Mouse (Mus musculus): ENCODE data around the gene Tmco3. TPM values are rescaled to one million over a fixed set of nuclear protein-coding genes. Genes with fewer than 3 reads are reported as not detected.

Gene Tmco3
- polyA plus RNA-seq, 1 experiment, result 15.1 TPM

GRCm38 (mm10) chr8:13356681-13357080 lies 68.7 kb downstream of the Tmco3 start:
- Histone ChIP-seq H3K27ac (ENCODE audit: insufficient read depth, low read length) (no peak overlapping the region), H3K36me3 (ENCODE audit: control insufficient read depth, insufficient read depth, low read length, poor library complexity, severe bottlenecking) (peaks cover 65% of the 10 kb centered on the region), H3K9ac (ENCODE audit: low read depth, poor library complexity, severe bottlenecking) (no peak overlapping the region), H3K27me3 (ENCODE audit: control insufficient read depth, insufficient read depth, low read length, poor library complexity, severe bottlenecking) (no peaks in the 10 kb centered on the region), H3K4me1 (ENCODE audit: control insufficient read depth, insufficient read depth, low read length) (no peaks in the 10 kb centered on the region), H3K9me3 (replicated peaks; ENCODE audit: control insufficient read depth, insufficient read depth, low read length, poor library complexity, severe bottlenecking) (no peaks in the 10 kb centered on the region), H3K4me3 (ENCODE audit: low read depth, low read length) (no peak overlapping the region)
- no peak for TF ChIP-seq EP300 (IDR thresholded peaks at IDR 0.05; ENCODE audit: insufficient read depth, low read depth, low read length)
- TF ChIP-seq POLR2A (IDR thresholded peaks at IDR 0.05; ENCODE audit: insufficient read depth, low read length), result no peak
- TF ChIP-seq CTCF (IDR thresholded peaks at IDR 0.05; ENCODE audit: low read depth, low read length), result no peak

GRCm38 (mm10) chr8:13360213-13360612 lies 72.2 kb downstream of the Tmco3 start:
- Histone ChIP-seq H3K9ac (ENCODE audit: low read depth, poor library complexity, severe bottlenecking) (no peak overlapping the region), H3K27ac (ENCODE audit: insufficient read depth, low read length) (no peak overlapping the region), H3K4me1 (ENCODE audit: control insufficient read depth, insufficient read depth, low read length) (no peaks in the 10 kb centered on the region), H3K36me3 (ENCODE audit: control insufficient read depth, insufficient read depth, low read length, poor library complexity, severe bottlenecking) (peaks cover 80% of the 10 kb centered on the region), H3K4me3 (ENCODE audit: low read depth, low read length) (no peak overlapping the region), H3K27me3 (ENCODE audit: control insufficient read depth, insufficient read depth, low read length, poor library complexity, severe bottlenecking) (no peaks in the 10 kb centered on the region), H3K9me3 (replicated peaks; ENCODE audit: control insufficient read depth, insufficient read depth, low read length, poor library complexity, severe bottlenecking) (no peaks in the 10 kb centered on the region)
- TF ChIP-seq EP300 (IDR thresholded peaks at IDR 0.05; ENCODE audit: insufficient read depth, low read depth, low read length) (no peak), POLR2A (IDR thresholded peaks at IDR 0.05; ENCODE audit: insufficient read depth, low read length) (no peak), CTCF (IDR thresholded peaks at IDR 0.05; ENCODE audit: low read depth, low read length) (no peak)

- Histone ChIP-seq H3K9ac (ENCODE audit: low read depth, poor library complexity, severe bottlenecking) (no peak overlapping the region), H3K9me3 (replicated peaks; ENCODE audit: control insufficient read depth, insufficient read depth, low read length, poor library complexity, severe bottlenecking) (no peaks in the 10 kb centered on the region), H3K36me3 (ENCODE audit: control insufficient read depth, insufficient read depth, low read length, poor library complexity, severe bottlenecking) (peaks cover 81% of the 10 kb centered on the region), H3K4me3 (ENCODE audit: low read depth, low read length) (no peak overlapping the region), H3K27ac (ENCODE audit: insufficient read depth, low read length) (no peak overlapping the region), H3K27me3 (ENCODE audit: control insufficient read depth, insufficient read depth, low read length, poor library complexity, severe bottlenecking) (no peaks in the 10 kb centered on the region), H3K4me1 (ENCODE audit: control insufficient read depth, insufficient read depth, low read length) (no peaks in the 10 kb centered on the region)
- TF ChIP-seq POLR2A (IDR thresholded peaks at IDR 0.05; ENCODE audit: insufficient read depth, low read length), result no peak
- peak; percentile 59 for TF ChIP-seq CTCF (IDR thresholded peaks at IDR 0.05; ENCODE audit: low read depth, low read length)
These were observed 73.9 kb downstream of the Tmco3 start for GRCm38 (mm10) chr8:13361865-13362264.

Other genes with a start within 250 kb of the Tmco3 start
- not detected in 2 replicates for gene Proz, start 227.3 kb upstream of the Tmco3 start, polyA plus RNA-seq (2011; ENCODE audit: insufficient read depth, insufficient read length, low read depth, missing spikeins)
- gene Pcid2, start 182.7 kb upstream of the Tmco3 start, polyA plus RNA-seq (2011; ENCODE audit: insufficient read depth, insufficient read length, low read depth, missing spikeins), result 44.1 and 44.8 TPM in 2 replicates
- 68.0 and 83.3 TPM in 2 replicates for gene Cul4a, start 182.6 kb upstream of the Tmco3 start, polyA plus RNA-seq (2011; ENCODE audit: insufficient read depth, insufficient read length, low read depth, missing spikeins)
- 231 and 247 TPM in 2 replicates for gene Lamp1, start 129.0 kb upstream of the Tmco3 start, polyA plus RNA-seq (2011; ENCODE audit: insufficient read depth, insufficient read length, low read depth, missing spikeins)
- 29.0 and 35.2 TPM in 2 replicates for gene Grtp1, start 87.6 kb upstream of the Tmco3 start, polyA plus RNA-seq (2011; ENCODE audit: insufficient read depth, insufficient read length, low read depth, missing spikeins)
- not detected in 2 replicates for gene Adprhl1, start 34.0 kb upstream of the Tmco3 start, polyA plus RNA-seq (2011; ENCODE audit: insufficient read depth, insufficient read length, low read depth, missing spikeins)
- 14.4 and 15.3 TPM in 2 replicates for gene Dcun1d2, start 59 bp upstream of the Tmco3 start, polyA plus RNA-seq (2011; ENCODE audit: insufficient read depth, insufficient read length, low read depth, missing spikeins)
- gene Tfdp1, start 50.6 kb downstream of the Tmco3 start, polyA plus RNA-seq (2011; ENCODE audit: insufficient read depth, insufficient read length, low read depth, missing spikeins), result 172 and 175 TPM in 2 replicates
- not detected in 2 replicates for gene Atp4b, start 108.6 kb downstream of the Tmco3 start, polyA plus RNA-seq (2011; ENCODE audit: insufficient read depth, insufficient read length, low read depth, missing spikeins)
- not detected in 2 replicates for gene Grk1, start 116.9 kb downstream of the Tmco3 start, polyA plus RNA-seq (2011; ENCODE audit: insufficient read depth, insufficient read length, low read depth, missing spikeins)
- not detected in 2 replicates for gene Tmem255b, start 147.0 kb downstream of the Tmco3 start, polyA plus RNA-seq (2011; ENCODE audit: insufficient read depth, insufficient read length, low read depth, missing spikeins)
- 14.9 and 17.2 TPM in 2 replicates for gene Gas6, start 206.3 kb downstream of the Tmco3 start, polyA plus RNA-seq (2011; ENCODE audit: insufficient read depth, insufficient read length, low read depth, missing spikeins)

All from ES-Bruce4 (cell line).